Mouse (Mus musculus) liver, embryonic 14.5 days (tissue): ENCODE results near the gene Themis2. TPM values are rescaled to one million over a fixed set of nuclear protein-coding genes. Genes with fewer than 3 reads are reported as not detected.

ENCODE experiments used
- ATAC-seq: fragments of 200-750 bp; cut with Nextera tagmentation; 2 replicates; pipeline ENCODE4 v1.8.0; 2017; ENCODE audit warnings: moderate number of reproducible peaks, mild to moderate bottlenecking, moderate library complexity; ENCODE audit not compliant: insufficient read depth
- DNase-seq, 3 experiments: peaks; one replicate each; pipeline ENCODE4 v3.0.0-alpha.2; 2012 to 2013; ENCODE audit warnings: low read depth in 3 of 3, low spot score in 3 of 3
- H3K27ac ChIP-seq: fragments of 300-500 bp; sonication (generic); 2 replicates; pipeline ENCODE4 v1.5.1; 2014; ENCODE audit warnings: moderate library complexity, mild to moderate bottlenecking, control low read depth, inconsistent platforms
- H3K27me3 ChIP-seq: fragments of 300-500 bp; sonication (generic); 2 replicates; pipeline ENCODE4 v1.6.1; 2014; ENCODE audit warnings: mild to moderate bottlenecking, low read length, moderate library complexity; ENCODE audit not compliant: control insufficient read depth, insufficient read depth
- H3K36me3 ChIP-seq: fragments of 300-500 bp; sonication (generic); replicated peaks from 2 replicates; pipeline ENCODE4 v1.6.1; 2014; ENCODE audit warnings: low read depth; ENCODE audit not compliant: control insufficient read depth, insufficient read depth
- H3K4me1 ChIP-seq, 2 experiments: fragments of 200-500 bp in 1 of 2; fragments of 300-500 bp in 1 of 2; sonication (generic) in 1 of 2; replicated peaks; 2 replicates each; pipeline ENCODE4 v1.6.1; 2012 to 2014; ENCODE audit warnings: antibody characterized with exemption in 1 of 2, inconsistent platforms in 1 of 2, low read length in 1 of 2; ENCODE audit not compliant: control insufficient read depth in 2 of 2, insufficient read depth in 2 of 2
- H3K4me2 ChIP-seq: fragments of 300-500 bp; sonication (generic); 2 replicates; pipeline ENCODE4 v1.6.1; 2014; ENCODE audit warnings: low read depth, mild to moderate bottlenecking, control low read depth, moderate library complexity
- H3K4me3 ChIP-seq, 2 experiments: fragments of 200-500 bp in 1 of 2; fragments of 300-500 bp in 1 of 2; sonication (generic) in 1 of 2; 2 replicates each; pipeline ENCODE4 v1.5.1; 2012 to 2014; ENCODE audit warnings: low read depth in 2 of 2, low read length in 2 of 2, mild to moderate bottlenecking in 2 of 2, control low read depth in 1 of 2, inconsistent platforms in 1 of 2, moderate library complexity in 1 of 2; ENCODE audit not compliant: insufficient read depth in 1 of 2
- H3K9ac ChIP-seq: fragments of 300-500 bp; sonication (generic); replicated peaks from 2 replicates; pipeline ENCODE4 v1.6.1; 2014; ENCODE audit warnings: mild to moderate bottlenecking, control low read depth, moderate library complexity
- H3K9me3 ChIP-seq: fragments of 300-500 bp; sonication (generic); 2 replicates; pipeline ENCODE4 v1.6.1; 2016; ENCODE audit warnings: low read length, mixed read lengths; ENCODE audit not compliant: control insufficient read depth
- CTCF ChIP-seq: IDR thresholded peaks from 2 replicates; pipeline ENCODE4 v1.5.1; 2016; ENCODE audit warnings: antibody characterized with exemption, low read depth, control low read depth
- EP300 ChIP-seq: IDR thresholded peaks from 2 replicates; pipeline ENCODE4 v1.6.1; 2016; ENCODE audit warnings: antibody characterized with exemption, low read depth
- WGBS: fragments of 180-500 bp; shearing (Covaris S2); extraction: QIAGEN DNeasy Blood & Tissue Kit; methylation state at CpG from one replicate; pipeline ENCODE4 v1.1.7; 2014; ENCODE audit not compliant: insufficient replicate concordance; 5-methylcytosine and 5-hydroxymethylcytosine counted together
- polyA plus RNA-seq, 2 experiments: library from polyadenylated mRNA; depleted of rRNA in 1 of 2; stranded (reverse) in 1 of 2; unstranded in 1 of 2; fragments of >200 nt; fragmentation: Nextera tagmentation in 1 of 2; extraction: Ambion mirVana in 1 of 2; gene quantifications; 2 replicates each; pipeline versions ENCODE4 v1.2.1 to v1.2.3; 2012 to 2014

The Themis2 gene
- polyA plus RNA-seq (2012; rRNA removed) (2.0 and 2.3 TPM in 2 replicates), polyA plus RNA-seq (2014; fragmentation: Nextera tagmentation; extraction: Ambion mirVana) (2.5 and 2.6 TPM in 2 replicates)

- Histone ChIP-seq H3K4me3 (peak within 1 kb of the TSS; percentile 34 to 51), H3K27me3 (peaks cover 9% of the 10 kb centered on the region), H3K36me3 (no peaks in the 10 kb centered on the region), H3K4me2 (peak within 1 kb of the TSS; percentile 72), H3K4me1 (peaks cover 2 to 8% of the 10 kb centered on the region in 2 experiments), H3K9ac (0 out of 2 replicates have a peak within 1 kb of the TSS, but pooled peaks have one; percentile 31), H3K9me3 (no peaks in the 10 kb centered on the region), H3K27ac (no peak within 1 kb of the TSS)
- DNase-seq, result peak; percentile 65 to 69 (median 68)
- under 1% methylated on average over 21 of the region's 21 CpGs for WGBS
- peak; percentile 71; the same call in 1 of the 2 replicates for ATAC-seq
- no peak for TF ChIP-seq CTCF
- no peak for TF ChIP-seq EP300
Observed at GRCm38 (mm10) chr4:132796196-132796886, at the start of gene Themis2. TSS of gene Themis2 (minus strand) at chr4:132796387.

GRCm38 (mm10) chr4:132843705-132844071 is 47.5 kb upstream of the Themis2 start:
- Histone ChIP-seq H3K27me3 (no peaks in the 10 kb centered on the region), H3K27ac (peak overlapping the region; percentile 42; the same call in 1 of the 2 replicates), H3K9ac (peak overlapping the region; percentile 76), H3K9me3 (no peaks in the 10 kb centered on the region), H3K4me1 (peaks cover 6 to 9% of the 10 kb centered on the region in 2 experiments), H3K36me3 (peaks cover 14% of the 10 kb centered on the region), H3K4me3 (peak overlapping the region in 1 of 2 experiments; percentile 80; a peak in 2 of 4 replicates), H3K4me2 (peak overlapping the region; percentile 71)
- ATAC-seq, result no peak
- TF ChIP-seq EP300 (no peak), CTCF (no peak)
- DNase-seq, result no peak
- 65% methylated on average over 1 of the region's 1 CpGs for WGBS

DNA sequence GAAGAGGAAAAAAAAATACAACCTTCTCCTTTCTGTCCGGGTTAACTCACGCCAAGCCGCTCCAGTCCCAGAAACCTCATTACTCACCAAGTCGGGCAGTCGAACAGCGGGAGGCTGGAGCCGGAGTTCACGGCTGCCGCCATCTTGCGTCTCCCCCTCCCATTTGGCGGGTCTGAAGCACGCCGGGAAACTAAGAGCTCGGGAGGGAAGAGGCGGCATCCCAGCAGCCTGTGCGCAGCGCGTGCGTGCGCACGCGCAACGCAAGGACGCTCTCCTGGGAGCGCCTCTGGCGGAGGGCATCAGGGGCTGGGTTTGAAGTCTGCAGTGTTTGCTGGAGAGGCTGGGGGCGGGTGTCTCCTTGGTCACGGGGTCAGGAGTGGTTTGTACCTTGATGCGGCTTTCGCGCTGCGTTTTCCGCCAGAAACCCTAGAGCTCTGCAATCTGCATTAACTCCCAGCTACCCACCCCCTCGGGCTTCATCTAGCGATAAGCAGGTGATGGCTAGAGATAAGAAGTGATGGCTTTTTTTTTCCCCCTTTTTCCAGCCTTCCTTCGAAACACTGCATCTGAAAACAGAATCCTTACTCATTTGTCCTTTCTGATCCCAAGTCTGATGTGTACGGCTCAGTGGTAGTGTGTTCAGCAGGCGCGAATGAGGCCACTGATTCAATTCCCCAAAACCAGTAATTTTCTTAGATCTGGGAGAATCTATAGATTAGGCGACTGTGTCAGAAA is 47.0 kb upstream of the Themis2 start, which contains the start of gene Ppp1r8:
TSS of gene Ppp1r8 (minus strand) at position 200 of the 735 bp plus-strand sequence.
- H3K4me2 ChIP-seq, result peak within 1 kb of the TSS; percentile 71
- no peaks in the 10 kb centered on the region for H3K27me3 ChIP-seq
- H3K4me3 ChIP-seq, result peak within 1 kb of the TSS; percentile 80 to 91
- H3K9ac ChIP-seq, result peak within 1 kb of the TSS; percentile 76
- peaks cover 6 to 9% of the 10 kb centered on the region in 2 experiments for H3K4me1 ChIP-seq
- H3K36me3 ChIP-seq, result peaks cover 19% of the 10 kb centered on the region
- H3K9me3 ChIP-seq, result no peaks in the 10 kb centered on the region
- ATAC-seq (peak; percentile 97), DNase-seq (peak; percentile 81 to 84 (median 83))
- TF ChIP-seq CTCF (peak; percentile 77), EP300 (no peak; the same call in 1 of the 2 replicates)
- H3K27ac ChIP-seq, result peak within 1 kb of the TSS; percentile 60
- WGBS, result 2% methylated on average over 40 of the region's 40 CpGs

DNA sequence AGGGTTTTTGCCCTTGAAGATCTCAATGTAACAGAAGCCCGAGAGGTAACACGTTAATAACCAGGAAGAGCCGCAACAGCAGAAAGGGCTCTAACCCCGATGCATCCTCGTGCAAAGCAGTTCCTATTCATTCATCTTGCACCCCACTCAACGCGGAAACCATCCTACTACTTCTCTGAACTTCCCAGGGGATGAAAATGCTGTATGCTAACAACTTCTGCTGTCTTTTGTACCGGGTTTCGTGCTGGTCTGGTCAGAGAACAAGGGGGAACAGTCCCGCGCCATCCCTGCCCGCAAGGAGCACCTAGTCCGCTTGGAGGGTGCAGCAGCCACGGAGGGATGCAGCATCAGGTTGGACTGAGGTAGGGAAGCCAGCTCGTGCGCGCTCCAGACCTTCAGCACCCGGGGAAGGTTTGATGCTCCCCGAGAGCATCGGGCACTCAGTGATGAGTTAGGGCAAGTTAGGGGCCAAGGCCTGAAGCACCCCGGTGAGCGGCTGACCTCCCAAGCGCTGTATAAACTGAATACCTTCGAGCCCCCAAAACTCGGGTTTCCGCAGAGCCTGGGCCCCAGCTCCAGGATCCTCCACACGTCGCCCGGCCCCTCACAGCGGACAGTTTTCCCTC is 46.2 kb upstream of the Themis2 start:
- under 1% methylated on average over 30 of the region's 30 CpGs for WGBS
- Histone ChIP-seq H3K4me1 (peaks cover 6 to 9% of the 10 kb centered on the region in 2 experiments), H3K9me3 (no peaks in the 10 kb centered on the region), H3K27me3 (no peaks in the 10 kb centered on the region), H3K4me3 (peak overlapping the region; percentile 80 to 91), H3K4me2 (peak overlapping the region; percentile 71), H3K27ac (peak overlapping the region; percentile 60), H3K36me3 (peaks cover 26% of the 10 kb centered on the region), H3K9ac (peak overlapping the region; percentile 76)
- ATAC-seq, result peak; percentile 40; the same call in 1 of the 2 replicates
- TF ChIP-seq EP300 (no peak), CTCF (peak; percentile 12; the same call in 1 of the 2 replicates)
- DNase-seq, result peak in 1 of 3 experiments; percentile 28
